Mouse (Mus musculus) G1E (cell line): Measurements from ENCODE around the gene Fdx1.

Experiments used
- CTCF ChIP-seq: IDR thresholded peaks from 2 replicates; pipeline ENCODE4 v1.5.1; 2012; ENCODE audit warnings: low read depth, low read length, inconsistent platforms, mixed read lengths
- GATA1 ChIP-seq: IDR thresholded peaks from 2 replicates; pipeline ENCODE4 v1.6.1; 2012; ENCODE audit warnings: borderline replicate concordance, low read length, inconsistent platforms, mixed read lengths
- GATA2 ChIP-seq: IDR thresholded peaks from 2 replicates; pipeline ENCODE4 v1.6.1; 2012; ENCODE audit warnings: low read depth, low read length, inconsistent platforms, borderline replicate concordance
- POLR2AphosphoS5 ChIP-seq: IDR thresholded peaks from 2 replicates; pipeline ENCODE4 v1.6.1; 2012; ENCODE audit warnings: low read depth, low read length, inconsistent platforms; ENCODE audit not compliant: insufficient replicate concordance

GRCm38 (mm10) chr9:51991241-51991876, 28.0 kb upstream of the Fdx1 start:
- TF ChIP-seq CTCF (no peak), GATA1 (no peak), POLR2AphosphoS5 (no peak), GATA2 (no peak)
